Mouse (Mus musculus) cerebellum, postnatal 10 days (tissue): Measurements from ENCODE around the gene Myadml2.

Source experiments
- DNase-seq, 2 experiments: peaks; one replicate each; pipeline ENCODE4 v3.0.0; 2021; ENCODE audit warnings: mixed read lengths in 2 of 2

The Myadml2 gene

DNA sequence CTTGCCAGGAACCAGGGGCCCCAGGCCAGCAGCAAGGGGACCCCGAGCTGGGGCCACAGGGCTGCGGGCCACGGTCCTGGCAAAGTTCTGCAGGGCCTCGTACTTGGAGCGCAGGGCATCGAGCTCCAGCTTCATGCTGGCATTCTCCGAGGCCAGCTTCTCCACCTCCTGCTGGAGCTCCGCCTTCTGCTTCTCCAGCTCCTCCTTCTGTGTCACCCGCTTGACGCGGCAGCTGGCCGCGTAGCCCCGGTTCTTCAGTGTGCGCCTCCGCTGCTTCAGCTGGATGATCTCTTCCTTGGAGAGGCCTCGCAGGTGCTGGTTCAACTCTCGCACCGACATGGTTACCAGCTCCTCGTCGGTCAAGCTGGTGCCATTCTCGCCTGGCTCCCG lies 18.6 kb downstream of the Myadml2 start:
- peak in 1 of 2 experiments; percentile 40 for DNase-seq

DNA sequence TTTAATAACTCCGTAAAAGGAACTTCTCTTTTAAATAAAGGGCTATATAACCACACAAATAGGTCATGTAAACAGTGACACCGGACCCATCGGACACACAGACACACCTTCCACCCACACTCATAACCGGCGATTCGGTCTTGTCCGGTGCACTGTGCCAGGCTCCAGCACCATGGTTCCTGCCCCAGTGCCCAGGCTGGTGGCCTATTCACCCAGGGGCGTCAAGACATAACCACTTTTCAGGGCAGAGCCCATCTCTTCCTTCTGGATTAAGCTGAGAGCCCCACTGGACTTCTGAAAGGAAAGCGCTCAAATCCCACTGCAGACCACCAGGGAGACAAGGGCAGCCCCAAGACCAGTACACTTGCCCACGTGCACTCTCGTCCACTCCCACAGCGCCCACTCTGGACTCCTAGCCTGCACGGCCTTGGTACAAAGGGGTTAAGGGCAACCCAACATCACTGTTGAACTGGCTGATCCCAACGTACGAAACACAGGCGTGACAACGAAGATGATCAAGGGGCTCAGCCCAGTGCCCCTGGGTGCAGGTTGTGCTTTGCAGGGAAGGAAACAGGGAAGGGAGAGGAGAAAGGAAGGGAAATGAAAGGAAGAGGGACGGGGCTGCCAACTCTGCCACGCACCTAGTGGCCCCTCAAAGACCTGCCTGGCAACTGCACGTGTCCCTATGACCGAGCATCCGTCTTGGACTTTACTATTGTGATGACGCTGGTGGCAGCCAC lies 19.2 kb downstream of the Myadml2 start:
- no peak for DNase-seq

DNA sequence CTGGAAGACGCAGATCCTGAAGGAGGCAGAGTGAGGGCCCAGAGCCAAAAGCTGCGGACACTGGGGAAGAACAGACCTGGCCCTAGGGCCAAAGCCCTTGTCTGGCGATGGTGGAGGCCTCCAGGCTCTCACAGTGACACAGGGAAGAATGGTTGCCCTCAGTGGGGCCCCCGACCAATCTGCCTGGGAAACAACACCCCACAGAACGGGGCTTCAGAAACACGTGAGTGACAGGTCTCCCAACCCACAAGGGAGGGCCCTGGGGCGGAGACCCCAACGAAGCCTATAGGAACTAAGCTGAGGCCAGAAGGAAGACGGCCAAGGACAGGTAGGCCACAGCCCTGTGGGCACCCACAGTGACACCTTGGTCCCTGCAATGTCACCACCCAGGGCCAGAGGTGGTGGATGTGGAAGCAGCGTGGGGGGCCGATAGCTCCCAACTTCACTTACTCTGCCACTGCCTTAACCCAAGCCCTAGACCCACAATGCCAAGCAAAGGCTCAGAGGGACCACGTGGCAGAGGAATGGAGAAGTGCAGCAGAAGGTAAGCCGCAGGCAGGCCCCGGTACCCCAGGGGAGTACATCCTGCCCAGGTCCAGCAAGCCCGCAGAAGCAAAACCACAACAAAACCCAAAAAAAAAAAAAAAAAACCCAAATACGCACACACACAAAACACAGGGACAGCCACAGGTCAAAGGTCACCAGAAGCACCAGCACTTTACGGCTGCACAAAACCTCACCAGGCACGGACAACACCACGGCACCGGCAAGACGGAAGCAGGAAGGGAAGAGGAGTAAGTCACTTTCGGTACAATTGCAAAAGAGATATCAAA lies 20.3 kb downstream of the Myadml2 start:
- no peak for DNase-seq

GRCm38 (mm10) chr11:120626785-120627467 lies 21.0 kb downstream of the Myadml2 start:
- no peak for DNase-seq

DNA sequence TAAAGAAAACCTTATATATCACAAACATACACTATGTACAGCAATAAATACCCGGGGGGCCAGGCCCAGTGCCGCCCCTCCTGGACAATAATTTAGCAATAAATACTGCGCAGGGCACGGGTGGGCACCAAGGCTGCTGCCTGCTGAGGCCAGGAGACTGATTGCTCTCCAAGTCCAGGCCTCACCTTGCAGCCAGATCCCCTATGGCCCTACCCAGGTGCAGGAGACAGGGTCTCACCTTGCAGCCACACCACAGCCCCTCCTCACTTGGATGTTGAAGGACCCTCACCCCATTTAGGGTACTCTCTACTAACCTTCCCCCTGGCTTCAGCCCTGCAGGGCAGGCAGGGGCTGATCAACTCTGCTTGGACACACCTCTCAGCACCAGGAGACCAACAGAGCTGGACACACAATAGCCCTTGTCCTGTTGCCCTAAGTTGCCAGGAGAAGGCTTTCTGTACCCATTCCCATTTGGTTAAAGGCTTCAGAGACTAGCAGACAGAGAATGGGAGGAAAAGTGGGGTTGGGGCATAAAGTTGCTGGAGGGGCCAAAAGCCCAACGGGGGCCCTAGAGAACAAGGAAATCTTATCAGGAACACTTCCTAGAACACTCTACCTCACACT lies 22.7 kb downstream of the Myadml2 start, which contains the start of gene Sirt7:
Gene Sirt7 (minus strand): TSS at position 89 of the 624 bp plus-strand sequence.
- no peak for DNase-seq

DNA sequence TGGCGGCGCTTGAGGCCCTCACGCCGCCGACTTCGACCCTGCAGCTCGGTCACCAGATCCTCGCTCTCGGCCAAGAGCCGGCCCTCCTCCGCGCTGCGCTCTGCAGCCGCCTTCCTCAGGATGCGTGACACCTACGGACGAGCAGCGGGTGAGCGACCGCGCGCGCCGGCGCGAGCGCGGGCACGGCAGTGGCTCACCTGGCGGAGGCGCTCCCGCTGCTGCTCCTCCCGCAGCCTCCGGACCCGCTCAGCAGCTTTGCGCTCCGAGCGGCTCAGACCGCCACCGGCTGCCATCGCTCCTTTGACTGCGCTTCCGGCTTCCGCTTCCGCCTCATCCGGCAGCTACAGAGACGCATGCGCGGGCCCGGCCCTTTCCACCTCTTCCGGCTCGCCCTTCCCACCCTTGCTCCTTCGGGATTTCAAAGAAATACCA lies 23.3 kb downstream of the Myadml2 start:
- DNase-seq = peak; percentile 90 to 93

DNA sequence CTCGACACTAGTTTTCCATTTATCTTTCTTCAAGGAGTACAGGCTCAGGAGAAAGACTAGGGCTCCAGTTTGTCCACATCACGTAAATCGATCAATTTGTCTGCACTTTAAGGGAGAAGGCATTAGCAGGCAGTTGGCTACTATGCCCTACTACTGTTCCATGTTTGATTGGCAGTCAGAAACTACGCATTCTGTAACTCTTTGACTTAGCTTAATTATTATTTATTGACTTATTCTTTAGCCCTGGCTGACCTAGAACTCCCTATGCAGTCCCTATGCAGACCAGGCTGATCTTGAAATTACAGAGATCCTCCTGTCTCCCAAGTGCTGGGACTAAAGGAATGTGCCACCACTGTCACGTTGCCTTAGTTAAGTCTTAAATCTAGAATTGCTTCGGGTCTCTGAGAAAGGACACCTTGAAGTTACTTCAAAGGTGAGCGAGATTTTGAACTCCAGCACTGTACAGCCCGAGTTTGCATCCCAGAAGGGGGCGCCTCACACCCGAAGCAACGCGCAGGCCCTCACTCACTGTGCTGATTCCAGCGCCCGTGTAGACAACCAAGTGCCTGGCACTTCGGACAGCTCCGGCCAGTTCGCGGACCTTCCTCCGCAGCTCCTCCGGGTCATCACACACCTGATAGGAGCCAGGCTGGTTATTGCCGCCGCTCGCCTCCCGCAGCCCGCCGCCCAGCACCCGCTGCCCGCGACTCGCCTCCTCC lies 23.8 kb downstream of the Myadml2 start:
- DNase-seq = peak; percentile 79 to 80

GRCm38 (mm10) chr11:120622805-120623204 lies 25.2 kb downstream of the Myadml2 start:
- DNase-seq = no peak

- no peak for DNase-seq
Measured at GRCm38 (mm10) chr11:120620195-120620594, 27.8 kb downstream of the Myadml2 start.

GRCm38 (mm10) chr11:120618619-120619535 lies 29.1 kb downstream of the Myadml2 start:
- peak in 1 of 2 experiments; percentile 23 for DNase-seq

DNA sequence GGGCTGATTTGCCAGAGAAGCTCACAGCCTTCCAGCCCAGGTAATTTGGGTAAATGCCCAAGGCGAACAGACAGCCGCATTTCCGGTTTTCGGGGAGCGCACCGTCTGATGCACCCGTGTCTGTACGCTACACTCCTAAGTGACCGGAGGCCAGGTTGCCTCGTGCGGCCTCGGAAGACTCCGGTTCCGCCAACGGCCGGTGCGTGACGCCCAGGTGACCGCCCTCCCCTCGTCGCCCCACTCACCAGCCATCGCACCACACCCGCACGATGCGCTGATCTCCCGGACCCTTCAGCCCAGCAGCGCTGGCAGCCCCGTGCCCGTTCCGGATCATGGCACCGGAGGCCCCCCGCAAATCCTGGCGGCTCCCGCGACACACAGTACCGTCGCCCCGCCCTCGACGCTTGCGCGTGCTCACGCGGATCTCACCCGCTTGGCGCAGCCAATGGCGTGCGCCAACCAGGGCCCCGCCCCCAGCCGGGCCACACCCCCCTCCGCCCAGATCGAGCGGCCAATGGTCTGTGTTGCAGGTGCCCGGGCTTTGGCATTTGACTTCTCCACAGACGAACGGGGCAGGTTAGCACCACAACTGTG lies 30.3 kb downstream of the Myadml2 start, which contains the start of gene Pcyt2:
Gene Pcyt2 (minus strand): TSS at position 418 of the 594 bp plus-strand sequence.
- peak; percentile 98 for DNase-seq

DNA sequence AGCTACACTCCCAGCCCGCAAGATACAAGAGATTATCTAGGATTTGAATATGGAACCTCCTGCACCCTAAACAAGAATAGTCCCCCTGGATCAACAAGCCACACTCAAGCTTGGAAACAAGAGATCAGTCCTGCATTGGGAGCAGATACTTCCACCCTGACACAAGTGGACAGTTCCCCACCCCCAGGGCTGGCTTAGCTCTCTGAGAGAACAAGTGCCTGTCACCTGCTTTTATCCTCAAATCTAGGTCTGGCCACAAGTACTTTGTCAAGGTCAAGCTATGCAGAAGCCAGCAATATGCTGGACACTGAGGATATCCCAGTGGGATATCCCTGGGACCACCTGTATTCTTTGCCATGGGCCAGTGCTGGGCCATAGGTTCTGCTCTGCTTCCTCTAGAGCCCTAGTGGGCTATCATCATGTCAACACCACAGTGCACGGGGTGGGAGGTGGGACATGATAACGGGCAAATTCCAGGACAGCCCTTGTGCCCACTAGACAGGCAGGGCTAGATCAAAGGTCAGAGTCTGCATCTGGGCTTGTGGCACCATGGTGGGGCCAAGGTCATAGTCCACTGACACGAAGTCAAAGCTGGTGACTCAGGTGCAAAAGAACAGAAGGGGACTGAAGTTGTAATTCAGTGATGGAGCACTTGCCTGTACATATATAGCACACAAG lies 31.2 kb downstream of the Myadml2 start:
- DNase-seq = peak in 1 of 2 experiments; percentile 39

- DNase-seq = peak in 1 of 2 experiments; percentile 17
Measured at GRCm38 (mm10) chr11:120615606-120616203, 32.3 kb downstream of the Myadml2 start.

GRCm38 (mm10) chr11:120615167-120615566 lies 32.8 kb downstream of the Myadml2 start:
- peak in 1 of 2 experiments; percentile 26 for DNase-seq

DNA sequence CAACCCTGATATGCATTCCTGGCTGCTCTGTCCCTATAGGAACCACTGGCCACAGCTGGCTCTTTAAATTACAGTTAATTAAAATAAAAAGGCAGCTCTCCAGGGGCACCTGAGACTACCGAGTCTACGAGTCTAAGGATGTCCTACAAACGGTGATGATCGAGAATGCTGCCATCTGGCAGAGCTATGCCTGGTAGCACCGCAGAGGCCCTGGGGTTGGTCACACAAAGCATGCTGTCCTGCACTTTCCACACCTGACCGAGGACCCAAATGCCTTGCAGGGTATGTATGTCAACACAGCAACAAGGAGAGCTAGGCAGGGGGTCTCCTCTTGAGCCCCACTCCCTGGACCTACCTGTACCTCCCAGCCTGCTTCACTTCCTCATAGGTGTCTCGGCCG lies 34.0 kb downstream of the Myadml2 start:
- peak in 1 of 2 experiments; percentile 32 for DNase-seq

GRCm38 (mm10) chr11:120613481-120613972 lies 34.4 kb downstream of the Myadml2 start:
- DNase-seq = peak in 1 of 2 experiments; percentile 27

DNA sequence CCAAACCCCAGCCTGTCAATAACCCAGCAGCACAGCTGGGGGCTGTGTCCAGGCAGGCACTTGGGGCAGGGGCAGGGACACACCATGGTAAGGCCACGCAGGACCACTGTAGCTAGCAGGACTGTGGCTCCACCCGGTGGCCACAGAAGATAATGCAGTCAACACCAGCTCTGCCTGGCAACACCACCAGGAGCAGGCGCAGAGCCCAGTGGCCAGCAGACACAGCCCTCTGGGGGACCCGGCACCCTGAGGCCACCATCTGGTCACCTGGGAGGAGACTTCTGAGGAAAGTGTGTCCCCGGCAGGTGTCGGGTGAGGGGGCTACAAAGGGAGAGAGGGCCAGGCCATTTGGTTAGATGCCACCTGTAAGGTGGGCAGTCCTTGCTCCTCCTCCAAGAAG lies 35.2 kb downstream of the Myadml2 start:
- DNase-seq = peak; percentile 96 to 97

DNA sequence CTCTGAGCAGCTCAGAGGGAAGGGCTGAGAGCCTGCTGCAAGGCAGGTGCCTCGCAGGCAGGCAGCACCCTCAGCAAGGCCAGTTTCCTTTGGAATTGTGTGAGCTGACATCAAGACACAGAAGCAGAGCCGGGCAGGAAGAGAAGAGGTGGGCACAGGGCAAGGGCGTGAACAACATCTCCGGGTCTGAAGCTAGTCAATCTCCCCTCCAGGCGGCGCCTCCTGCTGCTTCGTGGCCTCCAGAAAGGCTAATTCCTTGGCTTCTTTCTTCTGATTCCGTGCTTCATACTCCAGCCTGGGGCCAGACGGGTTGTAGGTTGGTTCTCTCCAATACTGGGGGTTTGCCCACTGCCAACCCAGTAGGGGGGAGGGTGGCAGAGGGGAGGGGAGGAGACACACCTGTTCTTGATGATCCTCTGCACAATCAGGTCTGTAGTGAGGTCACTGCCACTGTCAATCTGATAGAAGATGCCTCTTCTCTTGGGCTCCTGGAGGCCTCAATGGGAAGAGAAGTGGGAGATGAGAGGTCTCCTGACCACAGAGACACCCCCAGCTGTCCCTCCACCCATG lies 37.4 kb downstream of the Myadml2 start:
- peak in 1 of 2 experiments; percentile 21 for DNase-seq

DNA sequence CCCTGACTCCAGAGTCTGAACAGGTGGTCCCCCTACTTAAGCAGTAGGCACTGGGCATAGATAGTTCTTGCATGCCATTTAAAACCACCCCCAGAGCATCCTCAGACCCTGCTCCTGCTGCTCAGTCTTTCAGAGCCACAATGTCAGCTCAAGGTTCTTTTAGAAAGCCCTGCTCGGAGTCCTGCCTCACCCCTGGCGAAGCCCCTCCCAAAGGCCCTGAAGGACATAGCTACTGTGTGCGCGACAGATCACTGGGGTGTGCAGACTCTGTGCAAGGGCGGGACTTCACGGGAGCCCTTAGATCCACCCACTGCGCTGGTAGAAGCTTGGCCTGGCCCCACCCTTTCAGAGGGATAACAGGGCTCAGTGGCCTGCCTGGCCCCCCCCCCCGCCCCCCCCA lies 38.7 kb downstream of the Myadml2 start:
- no peak for DNase-seq
